Mouse (Mus musculus) layer of hippocampus, postnatal 36 days (tissue): ENCODE measurements around the gene Dhx16. TPM values are rescaled to one million over a fixed set of nuclear protein-coding genes. Genes with fewer than 3 reads are reported as not detected.
A peak's percentile ranks its signal among the peaks of the same experiment; 100 is the strongest.

Source experiments
- DNase-seq, 2 experiments: peaks; one replicate each; pipeline ENCODE4 v3.0.0; 2022
- total RNA-seq, 2 experiments: library from RNA; stranded (reverse); gene quantifications; 2 replicates each; pipeline ENCODE4 v1.2.3; 2021

The Dhx16 gene
- total RNA-seq, 2 experiments from 2014 or later = 32.0 to 37.4 TPM

- DNase-seq = no peak
Measured at GRCm38 (mm10) chr17:35897644-35898573, 18.3 kb downstream of the Dhx16 start.

GRCm38 (mm10) chr17:35900636-35901035 lies 21.0 kb downstream of the Dhx16 start:
- no peak for DNase-seq

- no peak for DNase-seq
Measured at GRCm38 (mm10) chr17:35903343-35903991, 23.8 kb downstream of the Dhx16 start.

GRCm38 (mm10) chr17:35903992-35904355 lies 24.4 kb downstream of the Dhx16 start:
- no peak for DNase-seq

- no peak for DNase-seq
Measured at GRCm38 (mm10) chr17:35905587-35905986, 26.0 kb downstream of the Dhx16 start.

GRCm38 (mm10) chr17:35907609-35908008 lies 28.0 kb downstream of the Dhx16 start:
- DNase-seq = no peak

GRCm38 (mm10) chr17:35909186-35909918 lies 29.7 kb downstream of the Dhx16 start:
- DNase-seq = no peak

- peak; percentile 88 to 90 for DNase-seq
Measured at GRCm38 (mm10) chr17:35909919-35910369, 30.3 kb downstream of the Dhx16 start, which contains the start of gene Atat1. Gene Atat1, minus strand, starts transcription at chr17:35910075.

- DNase-seq = no peak
Measured at GRCm38 (mm10) chr17:35914975-35915374, 35.4 kb downstream of the Dhx16 start.

- no peak for DNase-seq
Measured at GRCm38 (mm10) chr17:35915538-35916296, 36.1 kb downstream of the Dhx16 start.

GRCm38 (mm10) chr17:35916297-35917142 lies 36.9 kb downstream of the Dhx16 start, which contains the start of the genes Mrps18b and Ppp1r10:
Gene Mrps18b, minus strand, starts transcription at chr17:35916389.
Gene Ppp1r10, plus strand, starts transcription at chr17:35916434.
- DNase-seq = peak; percentile 99

GRCm38 (mm10) chr17:35917143-35917462 lies 37.5 kb downstream of the Dhx16 start:
- peak in 1 of 2 experiments; percentile 31 for DNase-seq

- peak in 1 of 2 experiments; percentile 49 for DNase-seq
Measured at GRCm38 (mm10) chr17:35917463-35918251, 38.0 kb downstream of the Dhx16 start.

- DNase-seq = peak in 1 of 2 experiments; percentile 40
Measured at GRCm38 (mm10) chr17:35918276-35919059, 38.8 kb downstream of the Dhx16 start.

GRCm38 (mm10) chr17:35919060-35919715 lies 39.6 kb downstream of the Dhx16 start:
- peak; percentile 90 to 91 for DNase-seq

- DNase-seq = no peak
Measured at GRCm38 (mm10) chr17:35919864-35920301, 40.3 kb downstream of the Dhx16 start.

- no peak for DNase-seq
Measured at GRCm38 (mm10) chr17:35920384-35920783, 40.8 kb downstream of the Dhx16 start.

GRCm38 (mm10) chr17:35920862-35921562 lies 41.4 kb downstream of the Dhx16 start:
- DNase-seq = no peak
